Mouse (Mus musculus): ENCODE results near the gene Amz1.

Gene Amz1

GRCm38 (mm10) chr5:140798775-140799174, 74.8 kb downstream of the Amz1 start:
- TF ChIP-seq GATA4 (IDR thresholded peaks at IDR 0.05; ENCODE audit: insufficient replicate concordance, low read length) = no peak

GRCm38 (mm10) chr5:140799190-140799589, 75.3 kb downstream of the Amz1 start:
- TF ChIP-seq GATA4 (IDR thresholded peaks at IDR 0.05; ENCODE audit: insufficient replicate concordance, low read length) = no peak

GRCm38 (mm10) chr5:140800288-140800923, 76.5 kb downstream of the Amz1 start:
- TF ChIP-seq GATA4 (IDR thresholded peaks at IDR 0.05; ENCODE audit: insufficient replicate concordance, low read length) = no peak

- TF ChIP-seq GATA4 (IDR thresholded peaks at IDR 0.05; ENCODE audit: insufficient replicate concordance, low read length) = no peak
Measured at GRCm38 (mm10) chr5:140801782-140802181, 77.9 kb downstream of the Amz1 start.

GRCm38 (mm10) chr5:140806252-140806651, 82.3 kb downstream of the Amz1 start:
- no peak for TF ChIP-seq GATA4 (IDR thresholded peaks at IDR 0.05; ENCODE audit: insufficient replicate concordance, low read length)

GRCm38 (mm10) chr5:140806939-140807338, 83.0 kb downstream of the Amz1 start:
- TF ChIP-seq GATA4 (IDR thresholded peaks at IDR 0.05; ENCODE audit: insufficient replicate concordance, low read length) = no peak

Data from liver, adult (tissue).